Mouse (Mus musculus) natural killer cell, adult 2 months (primary cell): ENCODE results near the gene Cbx7.

Experiments
- DNase-seq, 2 experiments: peaks; one replicate each; pipeline ENCODE4 v3.0.0; 2022; ENCODE audit warnings: low spot score in 2 of 2

The Cbx7 gene

GRCm38 (mm10) chr15:79970940-79971339 lies at the start of gene Cbx7:
Gene Cbx7, minus strand, starts transcription at chr15:79971119.
- DNase-seq = no peak

GRCm38 (mm10) chr15:80020516-80020915 lies 49.6 kb upstream of the Cbx7 start:
- DNase-seq = peak in 1 of 2 experiments; percentile 13

- no peak for DNase-seq
Measured at GRCm38 (mm10) chr15:80019625-80020024, 48.7 kb upstream of the Cbx7 start.

- DNase-seq = no peak
Measured at GRCm38 (mm10) chr15:80019220-80019619, 48.3 kb upstream of the Cbx7 start.

- DNase-seq = no peak
Measured at GRCm38 (mm10) chr15:80016563-80017301, 45.8 kb upstream of the Cbx7 start.

- peak in 1 of 2 experiments; percentile 29 for DNase-seq
Measured at GRCm38 (mm10) chr15:80015211-80015952, 44.5 kb upstream of the Cbx7 start.

- no peak for DNase-seq
Measured at GRCm38 (mm10) chr15:80014321-80015210, 43.6 kb upstream of the Cbx7 start, which contains the start of gene Pdgfb. Gene Pdgfb, minus strand, starts transcription at chr15:80014977.

- DNase-seq = no peak
Measured at GRCm38 (mm10) chr15:80014031-80014320, 43.1 kb upstream of the Cbx7 start.

- no peak for DNase-seq
Measured at GRCm38 (mm10) chr15:80013256-80014030, 42.5 kb upstream of the Cbx7 start.

- peak in 1 of 2 experiments; percentile 26 for DNase-seq
Measured at GRCm38 (mm10) chr15:80012527-80013201, 41.7 kb upstream of the Cbx7 start.

GRCm38 (mm10) chr15:80011778-80012526 lies 41.0 kb upstream of the Cbx7 start:
- DNase-seq = peak; percentile 59 to 78

- DNase-seq = no peak
Measured at GRCm38 (mm10) chr15:80011194-80011593, 40.3 kb upstream of the Cbx7 start.

GRCm38 (mm10) chr15:80010182-80010558 lies 39.3 kb upstream of the Cbx7 start:
- no peak for DNase-seq

GRCm38 (mm10) chr15:80009421-80010181 lies 38.7 kb upstream of the Cbx7 start:
- DNase-seq = peak; percentile 58 to 75

GRCm38 (mm10) chr15:80008461-80008860 lies 37.5 kb upstream of the Cbx7 start:
- no peak for DNase-seq

GRCm38 (mm10) chr15:80006156-80006555 lies 35.2 kb upstream of the Cbx7 start:
- peak in 1 of 2 experiments; percentile 38 for DNase-seq

- DNase-seq = no peak
Measured at GRCm38 (mm10) chr15:80005436-80005835, 34.5 kb upstream of the Cbx7 start.

GRCm38 (mm10) chr15:80004644-80005340 lies 33.9 kb upstream of the Cbx7 start:
- DNase-seq = no peak

- DNase-seq = no peak
Measured at GRCm38 (mm10) chr15:80003581-80003980, 32.7 kb upstream of the Cbx7 start.
